Mouse (Mus musculus) heart, embryonic 10.5 days (tissue): Measurements from ENCODE around the gene Helb. TPM values are rescaled to one million over a fixed set of nuclear protein-coding genes. Genes with fewer than 3 reads are reported as not detected.

Experiments used
- DNase-seq: peaks from one replicate; pipeline ENCODE4 v3.0.0-alpha.2; 2017; ENCODE audit warnings: low spot score
- H3K27ac ChIP-seq: fragments of 300-500 bp; sonication (generic); 2 replicates; pipeline ENCODE4 v1.5.1; 2016; ENCODE audit warnings: mild to moderate bottlenecking
- H3K27me3 ChIP-seq: fragments of 300-500 bp; sonication (generic); 2 replicates; pipeline ENCODE4 v1.6.1; 2016; ENCODE audit warnings: mild to moderate bottlenecking; ENCODE audit not compliant: poor library complexity, insufficient read depth, severe bottlenecking
- H3K36me3 ChIP-seq: fragments of 300-500 bp; sonication (generic); 2 replicates; pipeline ENCODE4 v1.6.1; 2016; ENCODE audit warnings: mild to moderate bottlenecking, moderate library complexity
- H3K4me1 ChIP-seq: fragments of 300-500 bp; sonication (generic); 2 replicates; pipeline ENCODE4 v1.6.1; 2016; ENCODE audit warnings: mild to moderate bottlenecking
- H3K4me3 ChIP-seq: fragments of 300-500 bp; sonication (generic); 2 replicates; pipeline ENCODE4 v1.5.1; 2016; ENCODE audit warnings: mild to moderate bottlenecking, moderate library complexity
- H3K9me3 ChIP-seq: fragments of 300-500 bp; sonication (generic); 2 replicates; pipeline ENCODE4 v1.6.1; 2016; ENCODE audit warnings: mild to moderate bottlenecking, moderate library complexity
- WGBS: fragments of 180-500 bp; shearing (Covaris S2); methylation state at CpG from one replicate; pipeline ENCODE4 v1.1.7; 2016; 5-methylcytosine and 5-hydroxymethylcytosine counted together
- polyA plus RNA-seq: library from polyadenylated mRNA; unstranded; fragments of >200 nt; fragmentation: Nextera tagmentation; extraction: Ambion mirVana; gene quantifications from 2 replicates; pipeline ENCODE4 v1.2.1, GENCODE M21; 2016

Helb gene
- polyA plus RNA-seq, 1 experiment from 2014 or later: 5.0 TPM

DNA sequence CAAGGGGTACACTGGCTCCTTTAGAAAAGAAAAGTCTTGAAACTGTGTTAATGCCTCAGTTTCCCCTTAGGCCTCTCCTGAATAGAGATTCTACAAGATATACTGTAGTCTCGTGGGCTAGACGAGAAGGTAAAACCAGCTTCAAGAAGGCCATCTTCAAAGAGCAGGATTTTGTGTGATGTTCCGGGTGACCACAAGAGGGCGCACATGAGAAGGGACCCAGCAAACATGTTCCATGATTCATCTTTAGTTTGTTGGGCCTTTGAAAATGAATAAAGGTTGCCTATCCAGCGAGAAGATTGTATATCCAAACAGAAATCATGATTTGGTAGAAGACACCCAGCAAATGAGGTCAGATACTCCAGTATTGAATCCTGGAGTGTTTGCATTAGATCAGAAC, 48.4 kb downstream of the Helb start:
- 23% methylated on average over 5 of the region's 5 CpGs for WGBS
- Histone ChIP-seq H3K4me1 (peaks cover 25% of the 10 kb centered on the region), H3K4me3 (no peak overlapping the region), H3K36me3 (0 out of 2 replicates have a peak, but pooled peaks cover 2% of the 10 kb centered on the region), H3K9me3 (no peaks in the 10 kb centered on the region), H3K27ac (no peak overlapping the region), H3K27me3 (no peaks in the 10 kb centered on the region)
- no peak for DNase-seq

DNA sequence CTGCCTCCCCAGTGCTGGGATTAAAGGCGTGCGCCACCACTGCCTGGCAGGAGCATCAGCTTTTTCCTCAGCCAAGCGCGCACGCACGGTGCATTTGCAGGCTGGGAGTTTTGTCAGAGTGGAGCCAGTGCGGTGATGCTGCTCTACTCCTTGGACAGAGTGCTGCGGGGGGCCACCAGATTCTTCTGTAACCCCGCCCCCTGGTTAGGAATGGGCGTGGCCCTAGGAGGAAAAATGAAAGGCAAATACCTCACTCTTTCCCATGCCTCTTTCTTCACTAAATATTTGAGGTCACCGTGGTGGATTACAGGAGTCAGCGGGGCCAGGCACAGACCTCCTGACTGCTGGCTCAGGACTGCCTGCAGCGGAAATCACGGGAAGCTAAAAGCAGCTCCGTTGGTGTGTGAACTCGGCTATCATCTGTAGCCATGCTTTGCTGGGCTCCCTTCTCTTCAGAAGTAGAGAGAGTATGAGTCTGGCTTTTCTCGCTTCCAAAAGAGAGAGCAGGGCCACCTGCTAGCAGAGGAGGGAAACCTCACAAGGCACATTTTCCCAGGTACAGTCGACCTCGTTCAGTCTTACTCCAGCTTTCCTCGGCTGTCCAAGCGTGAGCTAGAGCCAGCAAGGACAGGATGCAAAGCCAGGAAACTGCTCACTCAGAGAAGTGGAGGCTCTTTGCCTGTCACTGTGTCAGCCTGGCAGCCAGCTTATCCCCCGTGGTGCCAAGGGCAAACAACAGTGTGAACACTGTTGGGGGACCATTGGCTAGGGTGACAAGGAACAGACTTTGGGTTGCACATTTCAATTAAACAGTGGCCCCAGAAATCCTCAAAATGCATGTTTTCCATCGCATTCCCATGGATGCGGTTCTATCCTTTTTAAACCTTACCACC, 51.3 kb downstream of the Helb start:
- Histone ChIP-seq H3K27ac (peak overlapping the region; percentile 39; the same call in 1 of the 2 replicates), H3K4me1 (peaks cover 25% of the 10 kb centered on the region), H3K9me3 (no peaks in the 10 kb centered on the region), H3K27me3 (no peaks in the 10 kb centered on the region), H3K4me3 (0 out of 2 replicates have a peak overlapping the region, but pooled peaks have one; percentile 18), H3K36me3 (peaks cover 10% of the 10 kb centered on the region; the same call in 1 of the 2 replicates)
- WGBS: 62% methylated on average over 24 of the region's 24 CpGs
- no peak for DNase-seq

DNA sequence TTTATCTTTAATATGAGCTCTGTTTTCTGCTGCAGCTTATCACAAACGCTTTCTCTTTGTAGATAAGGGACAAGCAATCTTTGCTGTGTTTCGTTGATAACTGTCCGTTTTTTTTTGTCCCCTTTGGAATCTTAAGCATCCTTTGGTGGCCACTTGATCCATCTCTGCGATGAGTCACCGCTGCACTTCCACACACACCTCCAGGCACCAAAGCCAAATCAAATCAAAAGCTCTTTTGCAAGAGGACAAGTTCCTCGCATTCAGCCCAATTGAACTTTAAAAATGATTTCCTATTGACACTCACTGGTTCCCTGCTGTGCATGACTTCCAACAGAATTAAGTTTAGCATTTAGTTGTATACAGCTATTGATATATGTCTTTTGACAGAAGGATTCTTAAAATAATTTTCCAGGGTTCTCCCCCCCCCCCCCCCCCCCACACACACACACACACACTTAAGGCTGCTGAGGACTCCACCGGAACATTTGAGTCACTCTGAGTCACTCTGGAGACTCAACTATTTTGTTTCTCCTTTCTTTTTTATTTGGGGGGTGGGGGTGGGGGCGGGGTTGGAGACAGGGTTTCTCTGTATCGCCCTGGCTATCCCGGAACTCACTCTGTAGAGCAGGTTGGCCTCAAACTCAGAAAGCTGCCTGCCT, 52.1 kb downstream of the Helb start:
- Histone ChIP-seq H3K36me3 (peaks cover 14% of the 10 kb centered on the region; the same call in 1 of the 2 replicates), H3K27ac (peak overlapping the region; percentile 39; the same call in 1 of the 2 replicates), H3K9me3 (no peaks in the 10 kb centered on the region), H3K27me3 (no peaks in the 10 kb centered on the region), H3K4me1 (peaks cover 25% of the 10 kb centered on the region), H3K4me3 (no peak overlapping the region; the same call in 1 of the 2 replicates)
- 39% methylated on average over 10 of the region's 10 CpGs for WGBS
- no peak for DNase-seq

DNA sequence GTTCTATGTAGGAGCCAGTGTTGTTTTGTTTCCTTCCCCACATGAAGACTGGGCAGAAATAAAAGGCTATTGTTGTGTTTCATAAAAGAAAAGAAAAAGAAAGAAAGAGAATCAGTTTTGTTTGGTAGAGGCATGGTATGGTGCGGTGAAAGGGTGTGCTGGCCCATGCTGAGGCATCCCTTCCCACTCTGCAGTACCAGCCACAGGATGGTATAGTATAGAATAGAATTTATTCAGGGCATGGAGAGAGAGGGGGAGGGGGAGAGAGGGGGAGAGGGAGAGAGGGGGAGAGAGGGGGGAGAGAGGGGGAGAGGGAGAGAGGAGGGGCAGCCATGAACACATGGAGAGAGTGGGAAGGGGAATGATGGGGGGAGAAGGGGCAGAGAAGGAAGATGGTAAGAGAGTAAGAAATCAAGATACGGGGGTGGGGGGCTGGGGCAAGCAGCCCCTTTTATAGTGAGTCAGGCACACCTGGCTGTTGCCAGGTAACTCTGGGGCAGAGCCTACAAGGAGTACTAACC, 68.0 kb downstream of the Helb start:
- H3K9me3 ChIP-seq: no peaks in the 10 kb centered on the region
- no peak overlapping the region for H3K4me3 ChIP-seq
- 76% methylated on average over 2 of the region's 2 CpGs for WGBS
- no peaks in the 10 kb centered on the region for H3K27me3 ChIP-seq
- DNase-seq: no peak
- H3K27ac ChIP-seq: no peak overlapping the region
- 0 out of 2 replicates have a peak, but pooled peaks cover 4% of the 10 kb centered on the region for H3K4me1 ChIP-seq
- peaks cover 8% of the 10 kb centered on the region for H3K36me3 ChIP-seq

DNA sequence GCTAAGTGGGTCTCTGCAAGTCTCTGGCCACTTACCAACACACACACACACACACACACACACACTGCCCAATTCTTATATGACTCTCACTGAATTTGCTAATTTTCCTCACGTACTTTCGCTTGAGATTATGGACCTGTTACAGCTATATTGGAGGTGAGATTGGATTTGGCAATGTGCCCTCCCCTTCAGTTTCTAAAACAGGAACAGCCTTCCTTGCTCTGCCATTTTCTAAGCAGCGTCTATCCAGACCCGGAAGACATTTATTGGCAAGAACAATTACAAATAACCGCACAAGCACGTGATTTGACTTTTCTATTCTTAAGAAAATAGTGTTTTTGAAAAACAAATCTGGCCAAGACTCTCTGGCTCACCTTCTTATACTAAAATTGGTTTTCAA, 68.5 kb downstream of the Helb start:
- H3K36me3 ChIP-seq: peaks cover 5% of the 10 kb centered on the region
- no peak overlapping the region for H3K27ac ChIP-seq
- 92% methylated on average over 6 of the region's 6 CpGs for WGBS

DNA sequence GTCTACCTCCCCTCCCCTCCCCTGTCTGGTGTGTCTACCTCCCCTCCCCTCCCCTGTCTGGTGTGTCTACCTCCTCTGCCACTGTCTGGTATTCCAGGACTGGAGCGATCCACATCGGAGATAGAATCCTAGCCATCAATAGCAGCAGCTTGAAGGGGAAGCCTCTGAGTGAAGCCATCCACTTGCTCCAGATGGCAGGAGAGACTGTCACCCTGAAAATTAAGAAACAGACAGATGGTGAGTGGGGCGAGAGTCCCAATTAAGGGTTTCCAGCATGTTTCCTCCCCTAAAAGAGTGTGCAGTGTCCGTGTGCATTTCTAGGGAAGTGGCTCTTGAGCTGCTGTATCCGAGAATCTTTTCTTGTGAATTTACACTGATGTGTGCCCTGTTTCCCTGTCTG, 74.6 kb downstream of the Helb start:
- WGBS: 87% methylated on average over 5 of the region's 5 CpGs
- Histone ChIP-seq H3K27me3 (no peaks in the 10 kb centered on the region), H3K4me1 (peaks cover 9% of the 10 kb centered on the region; the same call in 1 of the 2 replicates), H3K4me3 (no peak overlapping the region), H3K9me3 (no peaks in the 10 kb centered on the region), H3K36me3 (peaks cover 12% of the 10 kb centered on the region; the same call in 1 of the 2 replicates), H3K27ac (no peak overlapping the region)
- no peak for DNase-seq

More for the DNA sequence above, 68.5 kb downstream of the Helb start:
- no peaks in the 10 kb centered on the region for H3K9me3 ChIP-seq
- H3K27me3 ChIP-seq: no peaks in the 10 kb centered on the region
- 0 out of 2 replicates have a peak, but pooled peaks cover 4% of the 10 kb centered on the region for H3K4me1 ChIP-seq
- no peak for DNase-seq
- no peak overlapping the region for H3K4me3 ChIP-seq

DNA sequence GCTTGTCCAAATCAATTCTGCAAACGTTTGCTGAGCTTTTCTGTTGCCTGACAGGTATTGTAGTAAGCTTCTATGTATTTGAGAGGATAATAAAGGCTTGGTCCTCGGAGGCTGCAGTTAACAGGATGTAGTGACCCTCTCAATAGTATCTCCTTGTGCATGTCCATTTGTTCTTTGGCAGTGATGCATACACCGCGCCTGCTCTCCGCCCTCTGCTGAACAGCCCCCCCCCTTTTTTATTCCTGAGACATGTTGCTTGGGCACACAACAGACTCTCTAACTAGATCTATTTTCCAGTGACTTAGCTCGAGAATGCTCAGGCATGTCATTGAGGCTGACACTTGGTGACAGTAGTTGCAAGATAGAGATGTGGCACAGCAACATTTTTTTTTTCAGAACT, 77.0 kb downstream of the Helb start:
- H3K36me3 ChIP-seq: peaks cover 12% of the 10 kb centered on the region; the same call in 1 of the 2 replicates
- H3K4me3 ChIP-seq: no peak overlapping the region
- no peaks in the 10 kb centered on the region for H3K27me3 ChIP-seq
- no peak for DNase-seq
- H3K9me3 ChIP-seq: no peaks in the 10 kb centered on the region
- no peak overlapping the region for H3K27ac ChIP-seq
- peaks cover 4% of the 10 kb centered on the region; the same call in 1 of the 2 replicates for H3K4me1 ChIP-seq
- 69% methylated on average over 6 of the region's 6 CpGs for WGBS

DNA sequence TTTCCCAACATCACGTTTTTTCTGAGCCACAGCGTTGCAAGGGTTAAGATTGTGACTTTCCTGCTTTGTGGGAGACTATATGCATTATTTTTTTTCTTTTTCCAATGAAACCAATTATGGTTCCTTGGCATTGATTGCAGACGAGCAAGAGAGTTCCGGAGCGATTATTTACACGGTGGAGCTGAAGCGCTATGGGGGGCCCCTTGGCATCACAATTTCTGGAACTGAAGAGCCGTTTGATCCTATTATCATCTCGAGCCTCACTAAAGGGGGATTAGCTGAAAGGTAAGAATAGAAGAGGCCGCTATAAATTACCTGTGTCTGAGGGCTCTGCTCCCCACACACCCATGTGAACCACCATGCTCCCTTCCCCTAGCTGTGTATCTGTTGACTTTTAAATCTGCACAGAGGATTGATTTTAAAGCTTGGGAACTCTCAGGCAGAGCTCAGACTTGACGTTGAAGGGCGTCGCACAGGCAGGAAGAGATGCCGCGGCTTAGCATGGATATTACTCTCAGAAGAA, 77.5 kb downstream of the Helb start:
- H3K27me3 ChIP-seq: no peaks in the 10 kb centered on the region
- 67% methylated on average over 15 of the region's 15 CpGs for WGBS
- H3K9me3 ChIP-seq: no peaks in the 10 kb centered on the region
- peaks cover 12% of the 10 kb centered on the region; the same call in 1 of the 2 replicates for H3K36me3 ChIP-seq
- no peak overlapping the region for H3K4me3 ChIP-seq
- no peak for DNase-seq
- H3K27ac ChIP-seq: no peak overlapping the region
- peaks cover 4% of the 10 kb centered on the region; the same call in 1 of the 2 replicates for H3K4me1 ChIP-seq

DNA sequence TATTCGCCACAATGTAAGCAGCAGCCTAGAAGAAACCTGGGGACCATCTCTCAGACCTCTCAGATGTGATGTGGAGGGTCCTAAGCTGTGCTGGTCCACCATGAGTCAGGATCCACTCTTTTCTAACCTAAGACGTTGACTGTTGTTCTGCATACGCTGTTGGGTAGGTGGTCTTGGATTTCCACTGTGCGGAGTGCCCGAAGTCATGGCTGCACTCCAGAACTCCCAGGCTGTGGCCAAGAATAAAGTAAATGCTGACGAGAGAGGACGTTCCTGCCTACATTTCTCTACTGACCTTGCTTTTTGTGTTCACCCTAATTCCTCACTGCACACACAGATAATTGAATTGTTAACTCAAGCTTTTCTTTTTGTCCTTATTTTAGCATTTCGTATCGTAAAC, 78.9 kb downstream of the Helb start:
- DNase-seq: no peak
- H3K36me3 ChIP-seq: peaks cover 7% of the 10 kb centered on the region; the same call in 1 of the 2 replicates
- no peaks in the 10 kb centered on the region for H3K27me3 ChIP-seq
- WGBS: 93% methylated on average over 9 of the region's 9 CpGs
- H3K4me1 ChIP-seq: peaks cover 4% of the 10 kb centered on the region; the same call in 1 of the 2 replicates
- H3K4me3 ChIP-seq: no peak overlapping the region
- H3K27ac ChIP-seq: no peak overlapping the region
- no peaks in the 10 kb centered on the region for H3K9me3 ChIP-seq

Other genes with a start within 250 kb of the Helb start
- 106 and 119 TPM in 2 replicates for gene Tmbim4, start 88.6 kb upstream of the Helb start, polyA plus RNA-seq
- 0.22 and 0.24 TPM in 2 replicates for gene Irak3, start 89.1 kb upstream of the Helb start, polyA plus RNA-seq
- 35.7 and 47.8 TPM in 2 replicates for gene Llph, start 114.1 kb upstream of the Helb start, polyA plus RNA-seq